Mouse (Mus musculus): ENCODE measurements at regions not wholly inside any gene's neighbourhood (a gene's known extent, or its start where the extent isn't known, plus 50 kb on each side); places are given as distances from the start of the nearest gene placed in this dataset.

GRCm38 (mm10) chr4:33663616-33664473 lies 260.5 kb upstream of the Cnr1 start:
- no peaks in the 10 kb centered on the region for H3K36me3 ChIP-seq (ENCODE audit: control insufficient read depth, insufficient read depth)
- H3K9me3 ChIP-seq (replicated peaks; ENCODE audit: control insufficient read depth, low read length) = no peaks in the 10 kb centered on the region
- H3K9ac ChIP-seq (ENCODE audit: low read length) = no peak overlapping the region
- no peak overlapping the region for H3K27ac ChIP-seq (ENCODE audit: low read length)
- H3K4me2 ChIP-seq (ENCODE audit: low read depth, low read length) = no peak overlapping the region
- H3K4me1 ChIP-seq (ENCODE audit: control insufficient read depth, insufficient read depth, low read length) = no peaks in the 10 kb centered on the region
- no peak overlapping the region for H3K4me3 ChIP-seq (ENCODE audit: low read length)
- ATAC-seq (replicated peaks; ENCODE audit: extremely low read depth, insufficient read depth, low FRiP score) = no peak
- WGBS = 56% methylated on average over 11 of the region's 11 CpGs
- no peaks in the 10 kb centered on the region for H3K27me3 ChIP-seq (ENCODE audit: control insufficient read depth, insufficient read depth, low read length)

- no peaks in the 10 kb centered on the region for H3K4me1 ChIP-seq (ENCODE audit: control insufficient read depth, insufficient read depth, low read length)
- H3K9me3 ChIP-seq (replicated peaks; ENCODE audit: control insufficient read depth, low read length) = no peaks in the 10 kb centered on the region
- ATAC-seq (replicated peaks; ENCODE audit: extremely low read depth, insufficient read depth, low FRiP score) = no peak
- H3K27ac ChIP-seq (ENCODE audit: low read length) = no peak overlapping the region
- H3K4me2 ChIP-seq (ENCODE audit: low read depth, low read length) = no peak overlapping the region
- no peaks in the 10 kb centered on the region for H3K27me3 ChIP-seq (ENCODE audit: control insufficient read depth, insufficient read depth, low read length)
- no peak overlapping the region for H3K9ac ChIP-seq (ENCODE audit: low read length)
- WGBS = 70% methylated on average over 5 of the region's 5 CpGs
- H3K4me3 ChIP-seq (ENCODE audit: low read length) = no peak overlapping the region
- H3K36me3 ChIP-seq (ENCODE audit: control insufficient read depth, insufficient read depth) = no peaks in the 10 kb centered on the region
These were observed 259.9 kb upstream of the Cnr1 start for GRCm38 (mm10) chr4:33664474-33664822.

- no peak overlapping the region for H3K4me2 ChIP-seq (ENCODE audit: low read depth, low read length)
- H3K27me3 ChIP-seq (ENCODE audit: control insufficient read depth, insufficient read depth, low read length) = no peaks in the 10 kb centered on the region
- H3K9ac ChIP-seq (ENCODE audit: low read length) = no peak overlapping the region
- H3K4me1 ChIP-seq (ENCODE audit: control insufficient read depth, insufficient read depth, low read length) = no peaks in the 10 kb centered on the region
- no peak overlapping the region for H3K27ac ChIP-seq (ENCODE audit: low read length)
- no peaks in the 10 kb centered on the region for H3K9me3 ChIP-seq (replicated peaks; ENCODE audit: control insufficient read depth, low read length)
- no peak overlapping the region for H3K4me3 ChIP-seq (ENCODE audit: low read length)
- 65% methylated on average over 14 of the region's 14 CpGs for WGBS
- H3K36me3 ChIP-seq (ENCODE audit: control insufficient read depth, insufficient read depth) = no peaks in the 10 kb centered on the region
- no peak for ATAC-seq (replicated peaks; ENCODE audit: extremely low read depth, insufficient read depth, low FRiP score)
These were observed 259.0 kb upstream of the Cnr1 start for GRCm38 (mm10) chr4:33665250-33665873.

GRCm38 (mm10) chr4:33668431-33668830 lies 256.0 kb upstream of the Cnr1 start:
- Histone ChIP-seq H3K4me1 (ENCODE audit: control insufficient read depth, insufficient read depth, low read length) (no peaks in the 10 kb centered on the region), H3K9ac (ENCODE audit: low read length) (no peak overlapping the region), H3K36me3 (ENCODE audit: control insufficient read depth, insufficient read depth) (no peaks in the 10 kb centered on the region), H3K27me3 (ENCODE audit: control insufficient read depth, insufficient read depth, low read length) (no peaks in the 10 kb centered on the region), H3K27ac (ENCODE audit: low read length) (no peak overlapping the region), H3K4me3 (ENCODE audit: low read length) (no peak overlapping the region), H3K9me3 (replicated peaks; ENCODE audit: control insufficient read depth, low read length) (peaks cover 3% of the 10 kb centered on the region; the same call in 1 of the 2 replicates), H3K4me2 (ENCODE audit: low read depth, low read length) (no peak overlapping the region)
- ATAC-seq (replicated peaks; ENCODE audit: extremely low read depth, insufficient read depth, low FRiP score) = no peak
- 71% methylated on average over 3 of the region's 3 CpGs for WGBS

- H3K9me3 ChIP-seq (replicated peaks; ENCODE audit: control insufficient read depth, low read length) = peaks cover 3% of the 10 kb centered on the region; the same call in 1 of the 2 replicates
- no peaks in the 10 kb centered on the region for H3K4me1 ChIP-seq (ENCODE audit: control insufficient read depth, insufficient read depth, low read length)
- H3K36me3 ChIP-seq (ENCODE audit: control insufficient read depth, insufficient read depth) = no peaks in the 10 kb centered on the region
- no peak overlapping the region for H3K4me3 ChIP-seq (ENCODE audit: low read length)
- H3K9ac ChIP-seq (ENCODE audit: low read length) = no peak overlapping the region
- H3K4me2 ChIP-seq (ENCODE audit: low read depth, low read length) = no peak overlapping the region
- no peak overlapping the region for H3K27ac ChIP-seq (ENCODE audit: low read length)
- no peak for ATAC-seq (replicated peaks; ENCODE audit: extremely low read depth, insufficient read depth, low FRiP score)
- H3K27me3 ChIP-seq (ENCODE audit: control insufficient read depth, insufficient read depth, low read length) = no peaks in the 10 kb centered on the region
- no CpG with 5 or more reads among the region's 5 CpGs for WGBS
These were observed 249.3 kb upstream of the Cnr1 start for GRCm38 (mm10) chr4:33675044-33675443.

GRCm38 (mm10) chr4:33679351-33679750 lies 245.0 kb upstream of the Cnr1 start:
- 61% methylated on average over 3 of the region's 3 CpGs for WGBS
- Histone ChIP-seq H3K4me1 (ENCODE audit: control insufficient read depth, insufficient read depth, low read length) (no peaks in the 10 kb centered on the region), H3K9me3 (replicated peaks; ENCODE audit: control insufficient read depth, low read length) (no peaks in the 10 kb centered on the region), H3K36me3 (ENCODE audit: control insufficient read depth, insufficient read depth) (no peaks in the 10 kb centered on the region), H3K27me3 (ENCODE audit: control insufficient read depth, insufficient read depth, low read length) (no peaks in the 10 kb centered on the region), H3K4me2 (ENCODE audit: low read depth, low read length) (no peak overlapping the region), H3K9ac (ENCODE audit: low read length) (no peak overlapping the region), H3K27ac (ENCODE audit: low read length) (no peak overlapping the region), H3K4me3 (ENCODE audit: low read length) (no peak overlapping the region)
- ATAC-seq (replicated peaks; ENCODE audit: extremely low read depth, insufficient read depth, low FRiP score) = no peak

GRCm38 (mm10) chr4:33686135-33686534 lies 238.3 kb upstream of the Cnr1 start:
- Histone ChIP-seq H3K36me3 (ENCODE audit: control insufficient read depth, insufficient read depth) (no peaks in the 10 kb centered on the region), H3K4me1 (ENCODE audit: control insufficient read depth, insufficient read depth, low read length) (no peaks in the 10 kb centered on the region), H3K4me3 (ENCODE audit: low read length) (no peak overlapping the region), H3K27me3 (ENCODE audit: control insufficient read depth, insufficient read depth, low read length) (no peaks in the 10 kb centered on the region), H3K9me3 (replicated peaks; ENCODE audit: control insufficient read depth, low read length) (no peaks in the 10 kb centered on the region), H3K27ac (ENCODE audit: low read length) (no peak overlapping the region), H3K9ac (ENCODE audit: low read length) (no peak overlapping the region), H3K4me2 (ENCODE audit: low read depth, low read length) (no peak overlapping the region)
- ATAC-seq (replicated peaks; ENCODE audit: extremely low read depth, insufficient read depth, low FRiP score) = no peak
- WGBS = 79% methylated on average over 8 of the region's 8 CpGs

GRCm38 (mm10) chr4:33687434-33687833 lies 237.0 kb upstream of the Cnr1 start:
- Histone ChIP-seq H3K27me3 (ENCODE audit: control insufficient read depth, insufficient read depth, low read length) (no peaks in the 10 kb centered on the region), H3K27ac (ENCODE audit: low read length) (no peak overlapping the region), H3K9me3 (replicated peaks; ENCODE audit: control insufficient read depth, low read length) (no peaks in the 10 kb centered on the region), H3K4me3 (ENCODE audit: low read length) (no peak overlapping the region), H3K4me1 (ENCODE audit: control insufficient read depth, insufficient read depth, low read length) (no peaks in the 10 kb centered on the region), H3K9ac (ENCODE audit: low read length) (no peak overlapping the region), H3K4me2 (ENCODE audit: low read depth, low read length) (no peak overlapping the region), H3K36me3 (ENCODE audit: control insufficient read depth, insufficient read depth) (no peaks in the 10 kb centered on the region)
- 65% methylated on average over 7 of the region's 7 CpGs for WGBS
- ATAC-seq (replicated peaks; ENCODE audit: extremely low read depth, insufficient read depth, low FRiP score) = no peak

- Histone ChIP-seq H3K27ac (ENCODE audit: low read length) (no peak overlapping the region), H3K4me3 (ENCODE audit: low read length) (no peak overlapping the region), H3K27me3 (ENCODE audit: control insufficient read depth, insufficient read depth, low read length) (no peaks in the 10 kb centered on the region), H3K9me3 (replicated peaks; ENCODE audit: control insufficient read depth, low read length) (peaks cover 2% of the 10 kb centered on the region; the same call in 1 of the 2 replicates), H3K4me2 (ENCODE audit: low read depth, low read length) (no peak overlapping the region), H3K4me1 (ENCODE audit: control insufficient read depth, insufficient read depth, low read length) (no peaks in the 10 kb centered on the region), H3K36me3 (ENCODE audit: control insufficient read depth, insufficient read depth) (no peaks in the 10 kb centered on the region), H3K9ac (ENCODE audit: low read length) (no peak overlapping the region)
- no peak for ATAC-seq (replicated peaks; ENCODE audit: extremely low read depth, insufficient read depth, low FRiP score)
- WGBS = 73% methylated on average over 4 of the region's 4 CpGs
These were observed 231.0 kb upstream of the Cnr1 start for GRCm38 (mm10) chr4:33693441-33693840.
